Mouse (Mus musculus) olfactory bulb, adult 2 months (tissue): ENCODE measurements at regions not wholly inside any gene's neighbourhood (a gene's known extent, or its start where the extent isn't known, plus 50 kb on each side); places are given as distances from the start of the nearest gene placed in this dataset.

Experiments
- CTCF ChIP-seq: fragments of 200-500 bp; IDR thresholded peaks from 2 replicates; pipeline ENCODE4 v1.5.1; 2012; ENCODE audit warnings: low read depth, mild to moderate bottlenecking, low read length, moderate library complexity; ENCODE audit not compliant: insufficient read depth
- POLR2A ChIP-seq: fragments of 200-500 bp; IDR thresholded peaks from 2 replicates; pipeline ENCODE4 v1.6.1; 2012; ENCODE audit warnings: mild to moderate bottlenecking, low read depth, low read length, moderate library complexity; ENCODE audit not compliant: insufficient read depth

GRCm38 (mm10) chr13:81871226-81871625 lies 88.3 kb downstream of the Cetn3 start:
- TF ChIP-seq POLR2A (no peak), CTCF (no peak)
